Mouse (Mus musculus) gastrocnemius, adult 2 months (tissue): ENCODE measurements around the gene Olfr97. TPM values are rescaled to one million over a fixed set of nuclear protein-coding genes. Genes with fewer than 3 reads are reported as not detected.
"Not testable (repeated sequence)": the region's sequence is repeated elsewhere in the genome, so short reads cannot be mapped to it uniquely, and the experiment has no call there.

ENCODE experiments used
- DNase-seq: peaks from one replicate; pipeline ENCODE4 v3.0.0; 2022
- H3K27ac ChIP-seq: fragments of 200-600 bp; 2 replicates; pipeline ENCODE4 v1.8.1; 2022; ENCODE audit warnings: mild to moderate bottlenecking
- H3K4me3 ChIP-seq: fragments of 200-600 bp; 2 replicates; pipeline ENCODE4 v1.8.1; 2022; ENCODE audit warnings: mild to moderate bottlenecking, moderate library complexity
- CTCF ChIP-seq: fragments of 200-600 bp; IDR thresholded peaks from 2 replicates; pipeline ENCODE4 v1.8.1; 2022; ENCODE audit warnings: antibody characterized with exemption, mild to moderate bottlenecking, moderate library complexity
- intact Hi-C: fragments of 180-260 bp; cut with DNase I; formaldehyde crosslinking; loops from one replicate; pipeline ENCODE4 v1.15.1; 2025
- long read RNA-seq, 2 experiments: library from polyadenylated mRNA; stranded (forward); transcript quantifications; one replicate each; pipeline ENCODE4 v2.0.0; 2021
- total RNA-seq, 2 experiments: library from RNA; stranded (reverse); gene quantifications; 2 replicates each; pipeline ENCODE4 v1.2.3; 2021

Olfr97 gene
- not detected for total RNA-seq
- long read RNA-seq, experiment 1 = 0 reads
- long read RNA-seq, experiment 2 = 0 reads

GRCm38 (mm10) chr17:37237230-37237629 lies at the start of gene Olfr97:
Olfr97 (minus strand) TSS chr17:37237330.
- intact Hi-C loops, H3K4me3 ChIP-seq, H3K27ac ChIP-seq, DNase-seq: not testable (repeated sequence)

DNA sequence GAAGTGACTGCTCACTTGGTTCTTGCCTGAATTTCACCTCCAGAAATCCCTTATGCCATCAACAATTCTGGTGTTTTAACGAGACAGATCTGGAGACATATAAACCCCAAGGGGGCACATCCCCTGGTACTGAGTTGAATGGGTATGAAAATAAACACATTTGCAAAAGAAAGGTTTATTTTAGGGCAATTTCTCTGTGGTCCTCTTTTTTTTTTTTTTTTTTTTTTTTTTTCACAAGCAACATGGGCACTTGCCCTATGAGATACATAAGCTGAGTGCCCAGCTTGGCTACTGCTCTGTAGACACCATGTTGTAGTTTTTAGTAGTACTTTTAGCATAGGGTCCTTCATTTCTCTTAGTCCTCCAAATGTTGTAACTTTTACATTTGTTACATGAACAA lies 46.2 kb upstream of the Olfr97 start, which contains the start of gene Olfr99:
Gene Olfr99, minus strand, starts transcription at position 101 of the 400 bp plus-strand sequence.
- no peak for TF ChIP-seq CTCF
- no peak for DNase-seq
- intact Hi-C loops = no loop called here
- Histone ChIP-seq H3K27ac (no peak within 1 kb of the TSS), H3K4me3 (no peak within 1 kb of the TSS)

GRCm38 (mm10) chr17:37280331-37280730 lies 43.2 kb upstream of the Olfr97 start:
- DNase-seq = peak; percentile 16
- TF ChIP-seq CTCF = no peak
- no peak overlapping the region for H3K27ac ChIP-seq
- intact Hi-C loops = no loop called here
- H3K4me3 ChIP-seq = no peak overlapping the region

DNA sequence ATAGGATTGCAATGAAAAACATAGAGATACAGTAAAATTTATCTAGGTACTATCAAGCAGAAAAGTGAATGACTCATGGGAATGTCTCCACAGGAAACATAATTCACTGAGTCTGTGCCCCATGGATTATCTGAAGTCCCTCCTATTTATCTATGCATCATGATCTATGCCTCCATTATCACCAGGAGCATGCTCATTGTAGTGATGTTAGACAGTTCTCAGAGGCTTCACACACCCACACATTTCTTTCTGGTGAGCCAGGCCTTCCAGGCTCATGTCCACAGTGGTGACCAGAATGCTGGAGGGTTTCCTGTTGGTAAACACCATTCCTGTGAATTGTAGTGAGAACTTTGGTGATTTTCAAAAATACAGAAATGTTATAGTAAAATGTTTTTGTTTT lies 39.4 kb upstream of the Olfr97 start:
- no peak for DNase-seq
- H3K27ac ChIP-seq = no peak overlapping the region
- no peak overlapping the region for H3K4me3 ChIP-seq
- intact Hi-C loops = no loop called here
- TF ChIP-seq CTCF = no peak

GRCm38 (mm10) chr17:37275626-37276248 lies 38.6 kb upstream of the Olfr97 start:
- intact Hi-C loops = no loop called here
- no peak overlapping the region for H3K4me3 ChIP-seq
- no peak for DNase-seq
- no peak for TF ChIP-seq CTCF
- no peak overlapping the region for H3K27ac ChIP-seq

DNA sequence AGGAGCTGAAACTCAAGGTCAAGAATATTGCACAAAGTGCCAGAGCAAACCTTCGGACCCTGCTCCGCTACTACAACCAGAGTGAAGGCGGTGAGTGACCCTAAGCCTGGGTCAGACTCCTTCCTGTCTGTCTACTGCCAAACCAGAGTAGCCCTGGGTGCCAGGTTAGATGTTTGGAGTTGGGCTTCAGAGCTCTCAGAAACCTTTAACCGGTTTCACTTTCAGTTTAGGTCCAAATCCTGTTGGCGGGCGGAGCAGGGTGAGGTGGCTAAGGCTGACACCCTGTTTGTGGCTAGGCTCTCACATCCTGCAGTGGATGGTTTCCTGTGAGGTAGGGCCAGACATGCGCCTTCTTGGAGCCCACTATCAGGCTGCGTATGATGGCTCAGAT lies 33.6 kb upstream of the Olfr97 start:
- H3K4me3 ChIP-seq = peak overlapping the region; percentile 88
- H3K27ac ChIP-seq = peak overlapping the region; percentile 86
- peak; percentile 71 for DNase-seq
- intact Hi-C loops = no loop called here
- TF ChIP-seq CTCF = no peak

GRCm38 (mm10) chr17:37270058-37270701 lies 33.0 kb upstream of the Olfr97 start, which contains the start of gene H2-M3:
H2-M3 (plus strand) TSS chr17:37270220.
- intact Hi-C loops = no loop called here
- Histone ChIP-seq H3K4me3 (peak within 1 kb of the TSS; percentile 88), H3K27ac (peak within 1 kb of the TSS; percentile 86)
- peak; percentile 82 for DNase-seq
- TF ChIP-seq CTCF = no peak

DNA sequence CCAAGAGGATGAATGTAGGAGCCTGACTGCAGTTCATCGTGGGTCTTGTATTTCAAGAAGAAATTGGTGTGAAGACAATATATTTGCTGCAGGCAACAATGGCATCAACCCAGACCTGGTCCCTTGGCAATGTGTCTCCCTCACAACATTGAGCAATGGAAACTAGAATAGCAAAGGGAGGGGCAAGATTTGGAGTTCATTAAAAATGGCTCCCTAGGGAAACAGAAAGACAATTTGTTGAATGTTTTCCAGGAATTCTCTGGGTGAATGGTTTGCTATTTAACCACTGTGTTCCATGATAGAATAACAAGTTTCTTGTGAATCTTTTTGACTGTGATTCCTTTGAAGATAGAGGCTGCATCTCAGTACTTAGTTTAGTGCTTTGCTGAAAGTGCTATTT lies 26.5 kb upstream of the Olfr97 start, which contains the start of gene Olfr98:
Gene Olfr98, minus strand, starts transcription at position 124 of the 400 bp plus-strand sequence.
- no peak for TF ChIP-seq CTCF
- DNase-seq = peak; percentile 23
- Histone ChIP-seq H3K27ac (no peak within 1 kb of the TSS), H3K4me3 (no peak within 1 kb of the TSS)
- intact Hi-C loops = no loop called here

GRCm38 (mm10) chr17:37250544-37250943 lies 13.4 kb upstream of the Olfr97 start:
- intact Hi-C loops = no loop called here
- H3K27ac ChIP-seq = no peak overlapping the region
- no peak overlapping the region for H3K4me3 ChIP-seq
- TF ChIP-seq CTCF = peak; percentile 46
- DNase-seq = no peak

- Histone ChIP-seq H3K4me3 (no peak overlapping the region), H3K27ac (no peak overlapping the region)
- intact Hi-C loops = no loop called here
- TF ChIP-seq CTCF = no peak
- DNase-seq = no peak
Observed at GRCm38 (mm10) chr17:37249460-37249859, 12.3 kb upstream of the Olfr97 start.

DNA sequence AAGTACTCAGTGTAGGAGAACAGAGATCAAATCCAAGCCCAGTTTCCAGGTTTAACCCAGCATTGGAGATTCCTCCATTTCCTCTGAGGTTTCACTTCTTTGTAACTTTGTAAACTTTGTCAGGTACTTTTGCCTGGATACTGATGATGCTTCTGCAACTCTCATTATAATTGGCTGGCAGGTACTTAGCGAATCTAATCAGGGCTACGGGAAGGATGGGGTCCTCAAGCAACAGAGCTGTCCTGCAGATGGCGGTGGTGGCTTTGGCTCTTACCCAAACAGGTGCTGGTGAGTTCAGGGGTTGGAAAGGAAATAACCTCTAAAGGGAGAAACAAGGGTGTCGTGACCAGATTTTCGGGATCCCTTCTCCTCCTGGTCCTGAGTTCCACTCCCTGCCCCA lies 9.6 kb upstream of the Olfr97 start:
- Histone ChIP-seq H3K4me3 (no peak overlapping the region), H3K27ac (no peak overlapping the region)
- intact Hi-C loops = no loop called here
- no peak for TF ChIP-seq CTCF
- DNase-seq = no peak

DNA sequence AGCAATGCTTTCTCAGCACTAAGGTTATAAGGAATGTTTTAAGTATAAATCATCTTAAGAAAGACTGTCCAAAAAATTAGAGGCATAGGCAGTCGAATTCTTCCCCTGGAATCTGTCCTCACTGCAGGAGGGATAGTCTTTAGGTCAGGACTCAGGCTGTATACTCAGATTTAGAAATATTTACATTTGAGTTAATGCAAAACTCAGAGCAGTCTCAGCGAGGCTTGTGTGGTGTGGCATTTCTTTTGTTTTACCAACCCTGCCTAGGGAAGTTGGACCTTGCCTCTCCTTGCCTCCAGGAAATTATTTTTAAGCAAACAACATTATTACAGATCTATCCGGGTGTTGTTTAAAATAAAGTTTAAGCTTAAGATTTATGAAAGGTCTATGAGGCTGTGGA lies 5.1 kb upstream of the Olfr97 start:
- Histone ChIP-seq H3K4me3 (no peak overlapping the region), H3K27ac (no peak overlapping the region)
- intact Hi-C loops = no loop called here
- DNase-seq = no peak
- TF ChIP-seq CTCF = no peak

GRCm38 (mm10) chr17:37221879-37222278 lies 15.3 kb downstream of the Olfr97 start:
- peak; percentile 18; the same call in 1 of the 2 replicates for TF ChIP-seq CTCF
- intact Hi-C loops = no loop called here
- DNase-seq = no peak
- Histone ChIP-seq H3K4me3 (no peak overlapping the region), H3K27ac (no peak overlapping the region)

DNA sequence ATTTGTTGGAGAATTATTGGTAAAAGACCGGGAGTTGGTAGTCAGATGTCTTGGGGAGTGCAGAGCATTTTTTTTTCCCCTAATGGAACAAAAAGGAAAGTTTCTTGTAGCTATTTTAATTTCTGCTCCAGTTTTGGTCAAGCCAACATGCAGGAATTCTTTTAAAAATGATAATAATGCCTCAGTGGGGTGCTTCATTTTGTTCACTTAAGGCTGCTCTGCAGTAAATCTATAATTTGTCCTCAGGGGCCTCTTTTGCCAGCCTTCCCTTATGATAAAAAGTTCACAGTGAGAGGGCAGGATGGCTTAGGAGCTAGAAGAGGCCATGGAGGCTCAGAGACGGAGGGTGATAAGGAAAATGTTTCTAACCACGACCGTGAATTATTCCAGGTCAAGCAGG lies 17.3 kb downstream of the Olfr97 start, which contains the start of gene Olfr96:
Gene Olfr96, plus strand, starts transcription at position 301 of the 400 bp plus-strand sequence.
- TF ChIP-seq CTCF = no peak
- no peak within 1 kb of the TSS for H3K27ac ChIP-seq
- no peak within 1 kb of the TSS for H3K4me3 ChIP-seq
- intact Hi-C loops = no loop called here
- DNase-seq = no peak
